Mouse (Mus musculus) forelimb bud, embryonic 11.5 days (tissue): ENCODE results near the gene Maged1.
"Not testable (repeated sequence)": the region's sequence is repeated elsewhere in the genome, so short reads cannot be mapped to it uniquely, and the experiment has no call there.

Experiments used
- DNase-seq: peaks from one replicate; pipeline ENCODE4 v3.0.0-alpha.2; 2012; ENCODE audit warnings: low read depth, low spot score

The Maged1 gene

DNA sequence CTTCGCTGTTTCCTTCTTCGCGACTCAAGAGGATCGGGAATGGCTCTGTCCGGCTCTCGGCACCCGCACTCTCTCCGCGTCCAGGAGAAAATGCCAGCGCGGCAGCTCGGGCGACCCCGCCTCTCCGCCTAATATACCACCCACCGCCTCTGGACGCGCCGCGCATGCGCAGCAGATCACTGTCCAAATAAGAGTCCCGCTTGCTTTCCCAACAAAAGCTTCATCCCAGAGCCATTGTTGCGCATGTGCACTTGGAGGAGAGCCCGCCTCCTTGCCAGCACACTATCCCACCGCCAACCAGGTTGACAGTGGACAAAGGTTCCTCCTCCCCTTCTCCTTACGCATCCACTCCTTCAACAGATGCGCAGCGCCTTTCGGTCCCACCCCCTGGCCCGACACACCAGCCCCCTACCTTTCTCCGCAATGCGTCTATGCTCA lies at the start of gene Maged1:
Maged1 (minus strand) TSS at position 226 of the 438 bp plus-strand sequence.
- peak; percentile 95 for DNase-seq

DNA sequence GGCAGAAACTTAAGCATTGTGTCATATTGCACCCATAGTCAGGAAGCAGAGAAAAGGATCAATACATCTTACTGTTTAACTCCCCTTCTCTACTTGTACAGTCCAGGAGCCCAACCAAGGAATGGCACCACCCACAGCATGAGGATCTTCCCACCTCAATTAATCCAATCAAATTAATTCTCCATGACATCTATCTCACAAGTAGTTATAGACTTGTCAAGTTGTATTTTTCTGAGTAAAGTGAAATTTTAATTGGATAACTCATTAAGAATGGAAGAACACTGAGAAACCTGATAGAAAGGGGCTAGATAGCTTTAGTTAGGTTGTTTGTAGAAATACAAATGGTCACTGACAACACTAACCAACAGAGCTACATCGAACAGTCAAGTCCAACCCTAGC lies 38.3 kb upstream of the Maged1 start:
- DNase-seq, result no peak

GRCm38 (mm10) chrX:94564694-94565093 lies 22.8 kb upstream of the Maged1 start:
- DNase-seq, result no peak

GRCm38 (mm10) chrX:94562392-94562791 lies 20.4 kb upstream of the Maged1 start:
- no peak for DNase-seq

DNA sequence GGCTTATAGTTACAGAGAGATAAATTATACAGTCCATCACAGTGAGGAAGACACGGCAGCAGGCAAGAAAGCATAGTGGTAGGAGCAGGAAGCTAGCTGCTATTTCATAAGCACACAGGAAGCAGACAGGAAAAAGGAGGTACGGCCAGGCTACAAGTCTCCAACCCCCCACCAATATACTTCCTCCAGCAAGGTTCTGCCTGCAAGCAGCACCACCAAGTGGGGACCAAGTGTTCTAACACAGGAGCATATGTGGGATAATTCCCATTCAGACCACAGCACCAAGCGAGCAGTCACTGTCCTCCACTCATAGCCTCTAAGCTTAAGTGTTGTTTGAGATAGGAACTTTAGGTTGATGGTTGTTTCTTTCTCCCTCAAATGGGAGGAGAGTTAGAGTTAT lies 6.3 kb upstream of the Maged1 start:
- DNase-seq, result no peak

GRCm38 (mm10) chrX:94545941-94546340 lies 4.0 kb upstream of the Maged1 start:
- DNase-seq, result no peak

DNA sequence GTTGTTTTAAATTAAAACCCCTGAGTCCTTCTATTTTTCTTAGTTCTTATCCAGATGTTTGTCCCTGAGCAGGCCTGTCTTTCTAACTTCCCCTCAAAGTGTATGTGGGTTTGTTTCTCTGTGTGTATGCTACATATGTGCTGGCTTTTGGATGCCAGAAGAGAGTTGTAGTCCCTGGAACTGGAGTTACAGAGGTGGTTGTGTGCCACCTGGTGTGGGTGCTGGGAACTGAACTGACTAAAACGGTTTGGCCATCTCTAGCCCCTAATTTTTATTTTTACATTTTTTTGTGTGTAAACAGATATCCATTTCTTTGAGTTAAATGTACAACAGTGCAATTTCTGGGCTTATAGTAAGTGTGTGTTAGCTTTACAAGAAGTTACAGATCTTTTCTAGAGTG lies 3.0 kb upstream of the Maged1 start:
- DNase-seq, result no peak

GRCm38 (mm10) chrX:94542536-94542935 lies 593 bp upstream of the Maged1 start:
- no peak for DNase-seq

- no peak for DNase-seq
Measured at GRCm38 (mm10) chrX:94541206-94541605, 737 bp downstream of the Maged1 start.

DNA sequence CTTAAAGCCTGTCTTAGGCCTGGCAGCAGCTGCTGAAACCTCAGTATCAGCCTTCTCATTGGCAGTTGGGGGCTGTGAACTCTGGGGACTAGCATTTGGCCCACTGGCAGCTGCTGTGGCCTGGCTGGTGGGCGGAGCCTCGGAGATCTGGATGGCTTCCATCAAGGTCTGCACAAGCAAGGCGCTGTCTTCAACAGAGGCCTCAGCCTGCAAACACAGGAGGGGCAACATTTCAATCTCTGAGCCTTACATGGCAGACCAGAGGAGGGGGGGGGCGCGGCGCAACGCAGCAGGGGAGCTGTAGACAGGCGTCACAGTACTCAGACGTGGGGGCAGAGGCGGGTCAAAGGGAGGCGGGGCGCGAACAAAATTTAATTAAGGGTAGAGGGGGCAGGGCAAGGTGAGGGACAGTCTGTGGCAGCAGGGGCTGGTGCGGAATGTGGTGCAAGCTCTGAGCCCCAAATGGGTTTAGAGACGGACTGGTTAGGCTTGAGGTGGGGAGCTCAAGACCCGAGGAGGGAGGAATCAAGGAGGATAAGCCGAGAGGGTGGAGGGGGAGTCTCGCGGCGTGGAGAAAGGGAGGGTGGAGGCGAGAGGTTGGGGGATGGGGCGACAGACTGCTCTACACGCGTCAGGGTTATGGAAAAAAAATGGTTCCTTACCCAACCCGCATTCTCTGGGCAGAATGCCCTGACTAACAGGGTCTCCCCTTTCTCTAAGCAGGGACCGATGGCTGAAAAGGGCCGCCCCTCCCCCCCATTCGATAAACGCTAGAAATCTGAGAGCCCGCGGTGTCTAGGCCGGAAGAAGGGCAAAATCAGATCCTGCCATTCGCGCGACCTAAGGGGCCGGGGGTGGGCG lies 1.4 kb downstream of the Maged1 start:
- peak; percentile 64 for DNase-seq

- DNase-seq, result no peak
Measured at GRCm38 (mm10) chrX:94534346-94534745, 7.6 kb downstream of the Maged1 start.

GRCm38 (mm10) chrX:94530301-94530700 lies 11.6 kb downstream of the Maged1 start:
- no peak for DNase-seq

DNA sequence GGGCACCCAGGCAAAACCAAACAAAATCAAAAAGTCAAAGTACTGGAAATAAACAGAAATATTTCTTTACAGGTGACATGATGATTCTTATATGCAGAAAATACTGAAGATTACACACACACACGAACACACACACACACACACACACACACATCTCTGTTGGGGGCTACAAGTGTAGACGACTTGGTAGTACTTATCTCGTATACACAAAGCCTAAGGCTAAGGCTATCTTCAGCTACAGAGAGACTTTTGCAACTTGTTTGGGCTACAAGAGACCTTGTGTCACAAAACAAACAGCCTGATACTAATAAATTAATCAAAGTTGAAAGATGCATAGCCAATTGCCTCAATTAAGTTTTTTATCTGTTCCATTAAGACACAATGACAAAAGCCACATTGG lies 19.8 kb downstream of the Maged1 start:
- DNase-seq, result no peak

GRCm38 (mm10) chrX:94508442-94508819 lies 33.5 kb downstream of the Maged1 start:
- DNase-seq, result no peak

DNA sequence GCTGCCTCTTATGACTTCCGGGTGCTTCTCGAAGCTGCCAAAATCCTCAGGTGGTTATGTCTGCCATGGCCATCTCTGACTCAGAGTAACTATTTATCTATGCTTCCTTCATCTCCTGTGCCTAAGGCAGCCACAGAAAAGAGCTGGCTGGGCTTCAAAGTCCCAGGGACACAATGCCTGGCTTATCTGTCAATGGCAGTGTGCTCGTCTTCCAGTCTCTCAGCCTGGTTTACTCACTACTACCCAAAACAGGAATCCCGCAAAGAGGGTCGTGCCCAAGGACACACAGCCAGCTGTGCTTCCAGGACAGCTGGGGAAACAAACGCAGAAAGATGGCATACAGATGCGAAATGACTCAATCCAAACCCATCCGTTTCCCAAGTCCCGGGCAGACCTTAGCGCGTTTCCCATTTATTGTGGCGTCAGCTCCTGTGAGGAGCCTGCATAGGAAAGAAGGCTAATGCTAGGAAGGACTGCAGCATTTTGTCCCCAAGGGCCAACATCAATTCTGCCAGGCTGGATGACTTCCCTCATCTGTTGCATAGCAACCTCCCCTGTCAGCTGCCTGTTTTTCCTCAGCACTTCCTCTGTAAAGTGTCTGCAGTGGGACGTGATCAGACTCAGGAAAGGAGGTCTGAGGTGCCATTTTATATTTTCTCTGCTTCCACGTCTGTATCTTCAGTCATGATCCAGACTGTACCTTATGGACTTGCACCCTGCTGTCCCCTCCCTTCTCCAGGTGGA lies 34.1 kb downstream of the Maged1 start:
- DNase-seq, result not testable (repeated sequence)

DNA sequence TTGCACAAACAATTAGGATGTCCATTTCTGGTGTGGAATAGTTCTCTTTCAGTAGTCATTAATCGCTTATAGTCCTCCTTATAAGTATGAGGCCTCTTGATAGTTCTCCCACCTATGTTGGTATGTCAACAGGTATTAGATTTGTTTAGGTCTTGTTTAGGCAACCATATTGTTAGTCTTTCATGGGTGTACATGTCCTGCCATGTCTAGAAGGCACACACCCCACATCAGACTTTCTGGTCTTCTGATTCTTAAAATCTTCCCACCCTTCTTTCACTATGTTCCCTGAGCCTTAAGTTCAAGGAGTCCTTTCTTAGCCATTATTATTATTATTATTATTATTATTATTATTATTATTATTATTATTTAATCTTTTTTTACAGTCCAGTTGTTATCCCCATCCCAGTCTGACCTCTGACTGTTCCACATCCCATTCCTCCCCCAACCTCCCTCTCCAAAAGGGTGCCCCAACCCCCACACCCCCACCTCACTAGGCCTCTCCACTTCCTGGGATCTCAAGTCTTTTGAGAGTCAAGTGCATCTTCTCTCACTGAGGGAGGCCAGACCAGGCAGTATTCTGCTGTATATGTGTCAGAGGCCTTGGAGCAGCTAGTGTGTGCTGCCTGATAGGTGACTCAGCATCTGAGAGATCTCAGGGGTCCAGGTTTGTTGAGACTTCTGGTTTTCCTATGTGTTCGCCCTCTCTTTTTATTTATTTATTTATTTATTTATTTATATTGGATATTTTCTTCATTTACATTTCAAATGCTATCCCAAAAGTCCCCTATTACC lies 55.7 kb downstream of the Maged1 start:
- no peak for DNase-seq
